Mouse (Mus musculus) cerebellum, postnatal 14 days (tissue): Measurements from ENCODE around the gene Dnajc5g.

ENCODE experiments used
- DNase-seq, 2 experiments: peaks; one replicate each; pipeline ENCODE4 v3.0.0; 2021; ENCODE audit warnings: mixed read lengths in 2 of 2

Dnajc5g gene

GRCm38 (mm10) chr5:31110781-31111180 lies 4.7 kb downstream of the Dnajc5g start:
- DNase-seq = peak in 1 of 2 experiments; percentile 23

- DNase-seq = no peak
Observed at GRCm38 (mm10) chr5:31116354-31116753, 10.3 kb downstream of the Dnajc5g start, which contains the start of gene Trim54. Gene Trim54 (plus strand): TSS chr5:31116712.

GRCm38 (mm10) chr5:31116912-31117311 lies 10.8 kb downstream of the Dnajc5g start:
- no peak for DNase-seq

DNA sequence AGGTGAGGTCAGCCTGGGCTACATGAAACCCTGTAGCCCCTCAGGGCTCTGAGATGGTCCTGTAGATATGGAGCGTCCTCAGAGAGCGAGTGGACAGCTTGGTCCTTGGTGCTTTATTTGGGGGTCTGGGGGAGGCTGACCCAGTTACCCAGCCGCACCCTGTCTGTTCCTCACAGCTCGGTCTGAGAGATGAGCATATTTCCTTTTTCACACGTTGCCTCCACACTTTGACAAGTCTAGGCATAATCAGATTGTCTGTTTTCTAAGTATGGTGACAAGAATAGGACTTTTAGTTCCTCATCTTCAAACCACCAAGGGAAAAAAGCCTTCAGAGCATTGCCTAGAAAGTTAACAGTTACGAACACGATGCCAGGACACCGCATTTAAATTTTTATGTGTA lies 15.0 kb downstream of the Dnajc5g start:
- DNase-seq = no peak

- DNase-seq = no peak
Observed at GRCm38 (mm10) chr5:31123481-31123880, 17.4 kb downstream of the Dnajc5g start.

DNA sequence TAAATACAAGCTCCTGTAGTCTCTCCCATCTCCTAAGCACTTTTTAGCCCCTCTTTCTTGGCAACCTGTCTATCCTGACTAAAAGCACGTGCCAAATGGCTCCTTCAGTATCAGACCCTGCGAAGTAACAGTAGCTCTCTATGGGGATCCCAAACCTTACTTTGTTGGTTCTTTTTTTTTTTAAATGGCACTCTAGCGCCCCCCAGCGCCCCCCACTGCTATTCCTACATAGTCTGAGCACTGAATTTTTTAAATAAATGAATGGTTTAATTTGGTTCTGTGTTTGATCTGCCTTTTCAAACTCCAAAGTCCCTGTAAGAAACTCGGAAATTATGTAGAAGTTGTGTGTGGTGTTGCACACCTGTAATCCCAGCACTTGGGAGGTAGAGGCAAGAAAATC lies 20.0 kb downstream of the Dnajc5g start:
- DNase-seq = no peak

- DNase-seq = no peak
Observed at GRCm38 (mm10) chr5:31136730-31137424, 30.8 kb downstream of the Dnajc5g start.

GRCm38 (mm10) chr5:31137658-31138057 lies 31.6 kb downstream of the Dnajc5g start:
- no peak for DNase-seq

DNA sequence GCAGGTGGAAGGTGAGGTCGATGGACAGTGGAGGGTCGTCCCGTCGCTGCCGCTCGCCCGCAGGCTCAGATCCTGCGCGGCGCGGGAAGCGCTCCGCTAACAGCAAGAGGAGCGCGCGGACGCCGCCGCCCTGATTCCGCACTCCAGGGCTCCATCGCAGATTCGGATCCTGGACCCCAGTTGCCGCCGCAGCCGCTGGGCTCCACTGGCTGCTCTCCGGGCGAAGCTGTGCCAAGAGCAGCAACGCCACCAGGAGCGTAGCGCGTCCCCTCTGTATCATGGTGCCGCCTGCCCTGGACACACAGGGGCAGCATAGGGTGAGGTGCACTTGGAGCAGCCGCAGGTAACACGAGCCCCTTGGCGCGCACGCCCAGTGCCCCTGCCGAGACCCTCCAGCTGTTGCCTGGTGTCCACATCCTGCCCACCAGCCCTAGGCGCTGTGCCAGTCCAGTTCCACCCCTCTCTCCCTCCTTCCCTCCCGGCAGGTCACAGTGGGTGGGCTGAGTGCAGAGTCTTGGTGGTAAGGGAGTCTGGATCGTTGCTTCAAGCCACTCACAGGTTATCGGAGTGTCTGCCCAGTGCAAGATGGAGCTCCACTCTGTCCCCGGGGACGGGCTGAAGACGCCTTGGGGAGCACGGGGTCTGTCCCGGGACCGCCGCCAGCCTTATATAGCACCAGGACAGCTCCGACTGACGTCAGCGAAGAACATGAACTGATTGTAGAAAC lies 32.3 kb downstream of the Dnajc5g start, which contains the start of gene Ucn:
Ucn (minus strand) TSS at position 589 of the 727 bp plus-strand sequence.
- peak in 1 of 2 experiments; percentile 27 for DNase-seq

- no peak for DNase-seq
Observed at GRCm38 (mm10) chr5:31138968-31139425, 32.9 kb downstream of the Dnajc5g start.

DNA sequence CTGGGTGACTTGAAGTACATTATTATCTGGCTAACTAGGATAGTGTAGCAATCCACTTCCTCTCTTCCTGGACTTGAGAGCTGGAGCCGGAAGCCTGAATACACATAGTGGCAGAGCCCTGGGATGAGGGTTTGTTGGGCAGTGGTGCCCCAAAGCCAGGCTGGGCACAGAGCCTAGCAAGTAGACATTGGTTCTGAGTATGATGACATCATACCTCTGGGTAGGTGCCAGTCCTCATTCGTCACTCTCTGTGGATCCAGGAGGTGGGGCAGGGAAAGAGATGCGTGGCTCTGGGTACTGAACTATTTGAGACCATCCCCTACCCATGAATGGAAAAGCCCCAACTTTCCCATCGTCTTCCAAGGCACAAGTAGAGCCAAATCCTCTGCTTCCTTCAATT lies 43.7 kb downstream of the Dnajc5g start:
- peak in 1 of 2 experiments; percentile 45 for DNase-seq

DNA sequence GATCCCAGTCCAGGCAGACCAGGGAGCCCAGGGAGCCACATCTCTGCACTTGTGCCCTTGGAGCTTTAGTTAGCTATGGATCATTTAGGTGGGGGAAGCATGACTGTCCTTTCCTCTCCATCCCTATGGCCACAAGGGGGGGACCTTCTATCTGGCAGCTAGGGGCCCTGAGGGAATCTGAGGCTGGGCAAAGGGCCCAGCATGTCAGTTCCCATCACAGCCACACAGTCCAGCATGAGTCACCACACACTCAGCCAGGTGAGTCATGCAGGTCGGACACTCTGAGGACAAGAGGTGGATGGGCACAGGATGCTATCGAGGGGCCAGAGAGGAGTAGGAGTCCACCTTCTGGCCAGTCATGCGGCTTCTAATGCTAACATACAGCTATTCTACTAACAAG lies 45.7 kb downstream of the Dnajc5g start:
- DNase-seq = peak; percentile 47 to 63

GRCm38 (mm10) chr5:31153516-31154151 lies 47.5 kb downstream of the Dnajc5g start:
- DNase-seq = peak in 1 of 2 experiments; percentile 22

GRCm38 (mm10) chr5:31154152-31154553 lies 48.1 kb downstream of the Dnajc5g start, which contains the start of gene Mpv17:
Gene Mpv17 (minus strand): TSS chr5:31154251.
- DNase-seq = peak; percentile 86 to 87
